Mouse (Mus musculus) myocyte (in vitro differentiated cells): ENCODE data around the gene Cers5.

Experiments
- CEBPB ChIP-seq: IDR thresholded peaks from 2 replicates; pipeline ENCODE4 v1.6.1; 2011; ENCODE audit warnings: mild to moderate bottlenecking, moderate library complexity; ENCODE audit not compliant: poor library complexity, insufficient read depth, severe bottlenecking
- E2F4 ChIP-seq: IDR thresholded peaks from one replicate; pipeline ENCODE4 v1.6.1; 2011; ENCODE audit warnings: mild to moderate bottlenecking, control low read depth, moderate library complexity; ENCODE audit not compliant: insufficient read depth
- MAX ChIP-seq: IDR thresholded peaks from one replicate; pipeline ENCODE4 v1.6.1; 2011; ENCODE audit warnings: low read depth, mild to moderate bottlenecking, control low read depth
- MYOD1 ChIP-seq, 3 experiments: IDR thresholded peaks; one replicate each; pipeline ENCODE4 v1.6.1; 2011; ENCODE audit warnings: control low read depth in 2 of 3, low read depth in 2 of 3, mild to moderate bottlenecking in 2 of 3, moderate library complexity in 1 of 3; ENCODE audit not compliant: insufficient read length in 2 of 3, control insufficient read depth in 1 of 3
- MYOG ChIP-seq, 3 experiments: IDR thresholded peaks; one replicate each; pipeline ENCODE4 v1.6.1; 2011; ENCODE audit warnings: control low read depth in 2 of 3, low read depth in 2 of 3, mild to moderate bottlenecking in 2 of 3; ENCODE audit not compliant: insufficient read length in 2 of 3, control insufficient read depth in 1 of 3, insufficient read depth in 1 of 3
- POLR2A ChIP-seq: IDR thresholded peaks from one replicate; pipeline ENCODE4 v1.6.1; 2011; ENCODE audit warnings: low read depth, mild to moderate bottlenecking, control low read depth, moderate library complexity; ENCODE audit not compliant: insufficient read length
- POLR2AphosphoS2 ChIP-seq: IDR thresholded peaks from one replicate; pipeline ENCODE4 v1.6.1; 2011; ENCODE audit warnings: low read depth, control low read depth; ENCODE audit not compliant: insufficient read length
- REST ChIP-seq: IDR thresholded peaks from one replicate; pipeline ENCODE4 v1.6.1; 2011; ENCODE audit warnings: mild to moderate bottlenecking, control low read depth, moderate library complexity; ENCODE audit not compliant: insufficient read depth, insufficient read length
- SRF ChIP-seq: IDR thresholded peaks from one replicate; pipeline ENCODE4 v1.6.1; 2011; ENCODE audit warnings: low read depth; ENCODE audit not compliant: control insufficient read depth, insufficient read length
- TCF12 ChIP-seq: IDR thresholded peaks from one replicate; pipeline ENCODE4 v1.6.1; 2011; ENCODE audit warnings: mild to moderate bottlenecking, control low read depth; ENCODE audit not compliant: poor library complexity, insufficient read depth, severe bottlenecking
- USF1 ChIP-seq: IDR thresholded peaks from one replicate; pipeline ENCODE4 v1.6.1; 2011; ENCODE audit warnings: low read depth, mild to moderate bottlenecking, control low read depth, moderate library complexity

GRCm38 (mm10) chr15:99690924-99691323, 81.8 kb downstream of the Cers5 start:
- TF ChIP-seq MYOD1 (IDR thresholded peaks at IDR 0.05; ENCODE audit: control insufficient read depth in 1 of 3, insufficient read length in 2 of 3, low read depth in 2 of 3) = no peak
- TF ChIP-seq POLR2A = no peak
- TF ChIP-seq E2F4 = no peak
- no peak for TF ChIP-seq MYOG (IDR thresholded peaks at IDR 0.05; ENCODE audit: control insufficient read depth in 1 of 3, insufficient read depth in 1 of 3, insufficient read length in 2 of 3, low read depth in 2 of 3)
- TF ChIP-seq MAX = no peak
- no peak for TF ChIP-seq USF1
- TF ChIP-seq CEBPB = no peak
- TF ChIP-seq POLR2AphosphoS2 = no peak
- TF ChIP-seq TCF12 = no peak
- no peak for TF ChIP-seq SRF
- no peak for TF ChIP-seq REST
